Mouse (Mus musculus): ENCODE measurements around the gene Sar1a. TPM values are rescaled to one million over a fixed set of nuclear protein-coding genes. Genes with fewer than 3 reads are reported as not detected.

The Sar1a gene
- polyA plus RNA-seq, 1 experiment from 2014 or later: 238 TPM

- Histone ChIP-seq H3K36me3 (ENCODE audit: control insufficient read depth, insufficient read depth, low read length) (no peaks in the 10 kb centered on the region; the same call in 1 of the 2 replicates), H3K9me3 (ENCODE audit: control insufficient read depth, low read length) (no peaks in the 10 kb centered on the region), H3K9ac (ENCODE audit: low read length) (no peak overlapping the region), H3K4me1 (replicated peaks; ENCODE audit: control insufficient read depth, insufficient read depth, low read length) (no peaks in the 10 kb centered on the region), H3K4me2 (ENCODE audit: low read depth, low read length, severe bottlenecking) (no peak overlapping the region), H3K27ac (ENCODE audit: low read depth, low read length) (no peak overlapping the region), H3K27me3 (ENCODE audit: control insufficient read depth, insufficient read depth, low read length) (no peaks in the 10 kb centered on the region), H3K4me3 (ENCODE audit: low read depth, low read length) (no peak overlapping the region)
- DNase-seq (ENCODE audit: low spot score): no peak
- ATAC-seq (replicated peaks; ENCODE audit: low FRiP score): no peak
- WGBS: 40% methylated on average over 3 of the region's 3 CpGs
Measured at GRCm38 (mm10) chr10:61734377-61734776, 54.3 kb downstream of the Sar1a start.

GRCm38 (mm10) chr10:61736671-61737078 lies 56.6 kb downstream of the Sar1a start:
- ATAC-seq (replicated peaks; ENCODE audit: low FRiP score): no peak
- Histone ChIP-seq H3K27ac (ENCODE audit: low read depth, low read length) (no peak overlapping the region), H3K9me3 (ENCODE audit: control insufficient read depth, low read length) (no peaks in the 10 kb centered on the region), H3K36me3 (ENCODE audit: control insufficient read depth, insufficient read depth, low read length) (peaks cover 2% of the 10 kb centered on the region; the same call in 1 of the 2 replicates), H3K4me2 (ENCODE audit: low read depth, low read length, severe bottlenecking) (no peak overlapping the region), H3K4me3 (ENCODE audit: low read depth, low read length) (no peak overlapping the region), H3K4me1 (replicated peaks; ENCODE audit: control insufficient read depth, insufficient read depth, low read length) (no peaks in the 10 kb centered on the region), H3K27me3 (ENCODE audit: control insufficient read depth, insufficient read depth, low read length) (no peaks in the 10 kb centered on the region), H3K9ac (ENCODE audit: low read length) (no peak overlapping the region)
- 84% methylated on average over 10 of the region's 10 CpGs for WGBS
- no peak for DNase-seq (ENCODE audit: low spot score)

- no peak for ATAC-seq (replicated peaks; ENCODE audit: low FRiP score)
- Histone ChIP-seq H3K9me3 (ENCODE audit: control insufficient read depth, low read length) (no peaks in the 10 kb centered on the region), H3K27me3 (ENCODE audit: control insufficient read depth, insufficient read depth, low read length) (no peaks in the 10 kb centered on the region), H3K36me3 (ENCODE audit: control insufficient read depth, insufficient read depth, low read length) (peaks cover 5% of the 10 kb centered on the region; the same call in 1 of the 2 replicates), H3K27ac (ENCODE audit: low read depth, low read length) (no peak overlapping the region), H3K9ac (ENCODE audit: low read length) (no peak overlapping the region), H3K4me1 (replicated peaks; ENCODE audit: control insufficient read depth, insufficient read depth, low read length) (no peaks in the 10 kb centered on the region), H3K4me2 (ENCODE audit: low read depth, low read length, severe bottlenecking) (no peak overlapping the region), H3K4me3 (ENCODE audit: low read depth, low read length) (no peak overlapping the region)
- no peak for DNase-seq (ENCODE audit: low spot score)
- WGBS: 90% methylated on average over 1 of the region's 1 CpGs
Measured at GRCm38 (mm10) chr10:61737537-61737936, 57.4 kb downstream of the Sar1a start.

- no peaks in the 10 kb centered on the region for H3K9me3 ChIP-seq (ENCODE audit: control insufficient read depth, low read length)
- ATAC-seq (replicated peaks; ENCODE audit: low FRiP score) (no peak), DNase-seq (ENCODE audit: low spot score) (no peak)
- no peaks in the 10 kb centered on the region for H3K27me3 ChIP-seq (ENCODE audit: control insufficient read depth, insufficient read depth, low read length)
- 97% methylated on average over 4 of the region's 4 CpGs for WGBS
- no peak overlapping the region for H3K4me2 ChIP-seq (ENCODE audit: low read depth, low read length, severe bottlenecking)
- H3K4me1 ChIP-seq (replicated peaks; ENCODE audit: control insufficient read depth, insufficient read depth, low read length): no peaks in the 10 kb centered on the region
- H3K4me3 ChIP-seq (ENCODE audit: low read depth, low read length): no peak overlapping the region
- no peak overlapping the region for H3K9ac ChIP-seq (ENCODE audit: low read length)
- no peak overlapping the region for H3K27ac ChIP-seq (ENCODE audit: low read depth, low read length)
- peaks cover 5% of the 10 kb centered on the region; the same call in 1 of the 2 replicates for H3K36me3 ChIP-seq (ENCODE audit: control insufficient read depth, insufficient read depth, low read length)
Measured at GRCm38 (mm10) chr10:61738126-61738525, 58.0 kb downstream of the Sar1a start.

GRCm38 (mm10) chr10:61741306-61741705 lies 61.2 kb downstream of the Sar1a start:
- Histone ChIP-seq H3K27me3 (ENCODE audit: control insufficient read depth, insufficient read depth, low read length) (no peaks in the 10 kb centered on the region), H3K9me3 (ENCODE audit: control insufficient read depth, low read length) (peaks cover 3% of the 10 kb centered on the region; the same call in 1 of the 2 replicates), H3K4me1 (replicated peaks; ENCODE audit: control insufficient read depth, insufficient read depth, low read length) (no peaks in the 10 kb centered on the region), H3K36me3 (ENCODE audit: control insufficient read depth, insufficient read depth, low read length) (peaks cover 27% of the 10 kb centered on the region), H3K9ac (ENCODE audit: low read length) (no peak overlapping the region), H3K27ac (ENCODE audit: low read depth, low read length) (no peak overlapping the region), H3K4me2 (ENCODE audit: low read depth, low read length, severe bottlenecking) (no peak overlapping the region), H3K4me3 (ENCODE audit: low read depth, low read length) (no peak overlapping the region)
- ATAC-seq (replicated peaks; ENCODE audit: low FRiP score): no peak
- 96% methylated on average over 1 of the region's 1 CpGs for WGBS
- no peak for DNase-seq (ENCODE audit: low spot score)

GRCm38 (mm10) chr10:61741873-61742272 lies 61.8 kb downstream of the Sar1a start:
- 86% methylated on average over 4 of the region's 4 CpGs for WGBS

GRCm38 (mm10) chr10:61742336-61742735 lies 62.2 kb downstream of the Sar1a start:
- no peak for ATAC-seq (replicated peaks; ENCODE audit: low FRiP score)
- WGBS: 94% methylated on average over 8 of the region's 8 CpGs

More at GRCm38 (mm10) chr10:61741873-61742272, 61.8 kb downstream of the Sar1a start:
- Histone ChIP-seq H3K27ac (ENCODE audit: low read depth, low read length) (no peak overlapping the region), H3K36me3 (ENCODE audit: control insufficient read depth, insufficient read depth, low read length) (peaks cover 33% of the 10 kb centered on the region), H3K4me3 (ENCODE audit: low read depth, low read length) (no peak overlapping the region), H3K4me2 (ENCODE audit: low read depth, low read length, severe bottlenecking) (no peak overlapping the region), H3K27me3 (ENCODE audit: control insufficient read depth, insufficient read depth, low read length) (no peaks in the 10 kb centered on the region), H3K9me3 (ENCODE audit: control insufficient read depth, low read length) (peaks cover 3% of the 10 kb centered on the region; the same call in 1 of the 2 replicates), H3K9ac (ENCODE audit: low read length) (no peak overlapping the region), H3K4me1 (replicated peaks; ENCODE audit: control insufficient read depth, insufficient read depth, low read length) (no peaks in the 10 kb centered on the region)
- DNase-seq (ENCODE audit: low spot score) (no peak), ATAC-seq (replicated peaks; ENCODE audit: low FRiP score) (no peak)

More at GRCm38 (mm10) chr10:61742336-61742735, 62.2 kb downstream of the Sar1a start:
- Histone ChIP-seq H3K9me3 (ENCODE audit: control insufficient read depth, low read length) (peaks cover 3% of the 10 kb centered on the region; the same call in 1 of the 2 replicates), H3K27ac (ENCODE audit: low read depth, low read length) (no peak overlapping the region), H3K9ac (ENCODE audit: low read length) (no peak overlapping the region), H3K4me2 (ENCODE audit: low read depth, low read length, severe bottlenecking) (no peak overlapping the region), H3K4me1 (replicated peaks; ENCODE audit: control insufficient read depth, insufficient read depth, low read length) (no peaks in the 10 kb centered on the region), H3K4me3 (ENCODE audit: low read depth, low read length) (no peak overlapping the region), H3K27me3 (ENCODE audit: control insufficient read depth, insufficient read depth, low read length) (no peaks in the 10 kb centered on the region), H3K36me3 (ENCODE audit: control insufficient read depth, insufficient read depth, low read length) (peaks cover 38% of the 10 kb centered on the region)
- DNase-seq (ENCODE audit: low spot score): no peak

Other genes with a start within 250 kb of the Sar1a start
- gene Eif4ebp2, start 227.6 kb upstream of the Sar1a start, polyA plus RNA-seq (2014; fragmentation: Nextera tagmentation; extraction: Ambion mirVana): 41.5 and 50.8 TPM in 2 replicates
- 14.6 and 15.0 TPM in 2 replicates for gene Lrrc20, start 204.5 kb upstream of the Sar1a start, polyA plus RNA-seq (2014; fragmentation: Nextera tagmentation; extraction: Ambion mirVana)
- gene Npffr1, start 84.8 kb upstream of the Sar1a start, polyA plus RNA-seq (2014; fragmentation: Nextera tagmentation; extraction: Ambion mirVana): 0.05 and 0.09 TPM in 2 replicates
- 325 and 330 TPM in 2 replicates for gene Ppa1, start 31.7 kb upstream of the Sar1a start, polyA plus RNA-seq (2014; fragmentation: Nextera tagmentation; extraction: Ambion mirVana)
- gene Tysnd1, start 15.2 kb downstream of the Sar1a start, polyA plus RNA-seq (2014; fragmentation: Nextera tagmentation; extraction: Ambion mirVana): 33.4 and 39.0 TPM in 2 replicates
- gene Aifm2, start 35.0 kb downstream of the Sar1a start, polyA plus RNA-seq (2014; fragmentation: Nextera tagmentation; extraction: Ambion mirVana): 5.9 and 6.2 TPM in 2 replicates
- 260 and 266 TPM in 2 replicates for gene H2afy2, start 103.8 kb downstream of the Sar1a start, polyA plus RNA-seq (2014; fragmentation: Nextera tagmentation; extraction: Ambion mirVana)

Measured in forebrain, embryonic 11.5 days (tissue).